8 mouse cellular contexts compared by ENCODE assay signal in the genomic region with DNA sequence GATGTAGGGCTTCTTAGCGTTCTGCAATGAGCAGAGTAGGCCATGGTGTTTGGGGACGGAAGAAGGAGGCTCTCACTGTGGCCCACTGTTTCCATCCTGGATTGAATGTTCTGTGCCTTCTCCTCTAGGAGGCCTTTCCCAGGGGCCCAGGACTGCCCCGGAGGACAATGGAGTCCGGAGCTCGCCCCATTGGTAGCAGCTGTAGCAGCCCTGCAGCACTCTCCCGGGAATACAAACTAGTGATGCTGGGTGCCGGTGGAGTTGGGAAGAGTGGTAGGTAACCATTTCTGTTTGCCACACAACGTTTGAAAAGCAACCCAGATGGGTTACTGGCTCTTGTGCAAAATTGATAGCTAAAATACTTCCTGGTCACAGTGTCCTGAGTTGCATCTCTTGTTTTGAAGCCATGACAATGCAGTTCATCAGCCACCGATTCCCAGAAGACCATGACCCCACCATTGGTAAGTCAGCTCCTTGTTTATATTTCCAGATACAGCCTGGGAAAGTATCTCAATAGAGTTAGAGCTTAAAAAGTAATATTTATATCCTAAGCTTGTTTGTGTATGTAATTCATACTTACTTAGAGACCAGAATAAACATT. TPM values are rescaled to one million over a fixed set of nuclear protein-coding genes. Genes with fewer than 3 reads are reported as not detected.
DNase-seq lines count a peak whose midpoint lies in the region; ATAC-seq lines count a peak whose summit lies in the region.

No protein-coding gene starts in this region.

- H3K9me3 ChIP-seq in forebrain, embryonic 11.5 days (ENCODE audit: control insufficient read depth, low read length) = no peaks in the 10 kb centered on the region
- H3K9me3 ChIP-seq in intestine, embryonic 15.5 days = no peaks in the 10 kb centered on the region
- H3K9me3 ChIP-seq in liver, embryonic 15.5 days (replicated peaks) = no peaks in the 10 kb centered on the region

- H3K9ac ChIP-seq in forebrain, embryonic 11.5 days (ENCODE audit: low read length) = peak overlapping the region; percentile 66
- H3K9ac ChIP-seq in intestine, embryonic 15.5 days = peak overlapping the region; percentile 73
- peak overlapping the region; percentile 76 for H3K9ac ChIP-seq in liver, embryonic 15.5 days

- H3K27ac ChIP-seq in forebrain, embryonic 11.5 days (ENCODE audit: low read depth, low read length) = no peak overlapping the region
- peak overlapping the region; percentile 82 for H3K27ac ChIP-seq in intestine, embryonic 15.5 days
- H3K27ac ChIP-seq in liver, embryonic 15.5 days (replicated peaks) = peak overlapping the region; percentile 81

- no peaks in the 10 kb centered on the region; the same call in 1 of the 2 replicates for H3K36me3 ChIP-seq in forebrain, embryonic 11.5 days (ENCODE audit: control insufficient read depth, insufficient read depth, low read length)
- peaks cover 24% of the 10 kb centered on the region for H3K36me3 ChIP-seq in intestine, embryonic 15.5 days
- H3K36me3 ChIP-seq in liver, embryonic 15.5 days (replicated peaks) = peaks cover 54% of the 10 kb centered on the region

- H3K4me3 ChIP-seq in forebrain, embryonic 11.5 days (ENCODE audit: low read depth, low read length) = peak overlapping the region; percentile 62
- peak overlapping the region; percentile 69 for H3K4me3 ChIP-seq in intestine, embryonic 15.5 days (replicated peaks)
- H3K4me3 ChIP-seq in liver, embryonic 15.5 days (replicated peaks) = peak overlapping the region; percentile 73

- peak; percentile 35 for DNase-seq in ovary, postnatal 36 days (ENCODE audit: low spot score)
- no peak for DNase-seq in ovary, postnatal 10 days (ENCODE audit: low spot score)
- peak; percentile 39 to 40 for DNase-seq in adrenal gland, postnatal 36 days
- peak; percentile 61 for DNase-seq in forebrain, embryonic 11.5 days (ENCODE audit: low spot score)
- peak; percentile 43 for DNase-seq in neural tube, embryonic 10.5 days (ENCODE audit: extremely low spot score, low spot score)
- no peak for DNase-seq in urinary bladder, adult 2 months (ENCODE audit: low spot score)

- 9% methylated on average over 9 of the region's 9 CpGs for WGBS in forebrain, embryonic 11.5 days
- WGBS in intestine, embryonic 15.5 days = 2% methylated on average over 9 of the region's 9 CpGs
- 5% methylated on average over 9 of the region's 9 CpGs for WGBS in liver, embryonic 15.5 days (ENCODE audit: insufficient replicate concordance)

- H3K4me2 ChIP-seq in forebrain, embryonic 11.5 days (ENCODE audit: low read depth, low read length, severe bottlenecking) = peak overlapping the region; percentile 57
- peak overlapping the region; percentile 85 for H3K4me2 ChIP-seq in intestine, embryonic 15.5 days (replicated peaks)
- peak overlapping the region; percentile 75 for H3K4me2 ChIP-seq in liver, embryonic 15.5 days

- ATAC-seq in forebrain, embryonic 11.5 days (replicated peaks; ENCODE audit: low FRiP score) = peak; percentile 68
- ATAC-seq in intestine, embryonic 15.5 days = peak; percentile 82
- ATAC-seq in liver, embryonic 15.5 days (ENCODE audit: insufficient read depth) = peak; percentile 60

- H3K4me1 ChIP-seq in forebrain, embryonic 11.5 days (replicated peaks; ENCODE audit: control insufficient read depth, insufficient read depth, low read length) = no peaks in the 10 kb centered on the region
- H3K4me1 ChIP-seq in intestine, embryonic 15.5 days (replicated peaks) = peaks cover 13% of the 10 kb centered on the region
- peaks cover 28% of the 10 kb centered on the region for H3K4me1 ChIP-seq in liver, embryonic 15.5 days (replicated peaks)

- no peaks in the 10 kb centered on the region for H3K27me3 ChIP-seq in forebrain, embryonic 11.5 days (ENCODE audit: control insufficient read depth, insufficient read depth, low read length)
- no peaks in the 10 kb centered on the region for H3K27me3 ChIP-seq in intestine, embryonic 15.5 days (replicated peaks)
- no peaks in the 10 kb centered on the region for H3K27me3 ChIP-seq in liver, embryonic 15.5 days

RNA-seq across cellular contexts. Expression of a gene that starts 0.7 kb away (rescaled TPM):
- total RNA-seq in adrenal gland, postnatal 36 days (2021) = 10 to 100 TPM; 49.9 to 58.4 TPM
- polyA plus RNA-seq in forebrain, embryonic 11.5 days (2014; fragmentation: Nextera tagmentation; extraction: Ambion mirVana) = 37.9 and 43.4 TPM in 2 replicates
- polyA plus RNA-seq in intestine, embryonic 15.5 days (2015; fragmentation: Nextera tagmentation; extraction: Ambion mirVana) = 44.9 and 52.7 TPM in 2 replicates
- polyA plus RNA-seq in liver, embryonic 15.5 days (2015; fragmentation: Nextera tagmentation; extraction: Ambion mirVana) = 32.3 and 34.8 TPM in 2 replicates
- polyA plus RNA-seq in urinary bladder, adult 2 months (2012; rRNA removed) = 81.4 and 89.3 TPM in 2 replicates

RNA-seq across cellular contexts. Expression of a gene that starts 31.7 kb away (rescaled TPM):
- 10 to 100 TPM; 46.5 to 64.3 TPM for total RNA-seq in adrenal gland, postnatal 36 days (2021)
- 111 and 116 TPM in 2 replicates for polyA plus RNA-seq in forebrain, embryonic 11.5 days (2014; fragmentation: Nextera tagmentation; extraction: Ambion mirVana)
- polyA plus RNA-seq in intestine, embryonic 15.5 days (2015; fragmentation: Nextera tagmentation; extraction: Ambion mirVana) = 72.4 and 75.8 TPM in 2 replicates
- 23.9 and 26.6 TPM in 2 replicates for polyA plus RNA-seq in liver, embryonic 15.5 days (2015; fragmentation: Nextera tagmentation; extraction: Ambion mirVana)
- polyA plus RNA-seq in urinary bladder, adult 2 months (2012; rRNA removed) = 76.3 and 121 TPM in 2 replicates

RNA-seq across cellular contexts. Expression of a gene that starts 57.7 kb away (rescaled TPM):
- 1 to 10 TPM; 6.0 to 9.4 TPM for total RNA-seq in adrenal gland, postnatal 36 days (2021)
- polyA plus RNA-seq in forebrain, embryonic 11.5 days (2014; fragmentation: Nextera tagmentation; extraction: Ambion mirVana) = 184 and 193 TPM in 2 replicates
- polyA plus RNA-seq in intestine, embryonic 15.5 days (2015; fragmentation: Nextera tagmentation; extraction: Ambion mirVana) = 20.3 and 22.2 TPM in 2 replicates
- polyA plus RNA-seq in liver, embryonic 15.5 days (2015; fragmentation: Nextera tagmentation; extraction: Ambion mirVana) = 0.73 and 1.3 TPM in 2 replicates
- 9.7 and 11.3 TPM in 2 replicates for polyA plus RNA-seq in urinary bladder, adult 2 months (2012; rRNA removed)

Comparison
In these comparisons a context has a peak if more than half of its experiments do, and no peak if none do; other contexts are left out.
1. DNase-seq: peak in ovary, postnatal 36 days (single experiment), adrenal gland, postnatal 36 days (2 of 2), forebrain, embryonic 11.5 days (single experiment) and neural tube, embryonic 10.5 days (single experiment); none in ovary, postnatal 10 days (single experiment) and urinary bladder, adult 2 months (single experiment).
2. Peak in every context shown above with its lines, with median percentiles within 50 percentile points of each other: ATAC-seq, H3K4me2 ChIP-seq, H3K4me3 ChIP-seq and H3K9ac ChIP-seq.